ENCODE assay signal across 8 mouse cellular contexts in the genomic region with DNA sequence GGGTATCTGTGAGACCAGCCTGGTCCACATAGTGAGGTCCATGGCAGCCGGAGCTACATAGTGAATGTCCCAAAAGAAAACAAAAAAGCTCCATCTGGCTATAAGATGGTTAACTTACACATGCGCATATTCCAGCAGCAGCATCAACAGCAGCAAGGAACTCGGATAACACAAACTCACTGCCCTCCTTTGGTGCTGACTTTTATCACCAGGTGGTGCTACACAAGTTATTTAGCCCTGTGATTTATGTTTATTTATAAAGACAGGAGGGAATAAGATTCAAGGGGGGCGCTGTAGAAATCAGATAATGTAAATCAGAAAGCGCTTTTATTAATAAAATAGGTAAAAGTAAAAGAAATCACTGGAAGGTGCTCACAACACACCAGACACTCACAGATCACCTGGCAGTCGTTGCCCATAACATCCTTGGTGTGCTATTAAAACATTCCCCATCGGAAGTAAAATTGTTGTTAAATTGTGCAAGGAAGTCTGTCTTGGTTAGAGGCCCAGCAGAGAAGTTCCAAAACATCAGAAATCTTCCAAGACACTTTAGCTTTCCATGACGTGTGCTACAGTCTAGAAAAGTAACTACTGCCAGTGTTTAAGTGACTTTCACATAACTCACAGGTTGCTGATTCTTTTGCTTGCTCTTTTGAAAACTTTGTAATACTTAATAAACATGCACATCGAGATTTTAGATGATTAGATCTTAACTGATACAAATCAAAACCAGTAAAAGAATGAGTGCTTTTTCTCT. TPM values are rescaled to one million over a fixed set of nuclear protein-coding genes. Genes with fewer than 3 reads are reported as not detected.
DNase-seq lines count a peak whose midpoint lies in the region; ATAC-seq and TF ChIP-seq lines count a peak whose summit lies in the region.

No protein-coding gene starts in this region.

- H3K27me3 ChIP-seq in kidney, embryonic 15.5 days = no peaks in the 10 kb centered on the region
- H3K27me3 ChIP-seq in hindbrain, postnatal 0 days (ENCODE audit: insufficient read depth, low read length) = no peaks in the 10 kb centered on the region
- no peaks in the 10 kb centered on the region for H3K27me3 ChIP-seq in myocyte (ENCODE audit: control insufficient read depth, insufficient read depth, insufficient read length)

- H3K79me2 ChIP-seq in myocyte (ENCODE audit: control insufficient read depth, insufficient read depth) = peaks cover 65% of the 10 kb centered on the region

- no peak for DNase-seq in kidney, postnatal 14 days
- peak; percentile 34 for DNase-seq in brain, adult 2 months (ENCODE audit: low read depth, low spot score)
- peak; percentile 33 for DNase-seq in hindbrain, postnatal 0 days (ENCODE audit: low spot score)
- no peak for DNase-seq in thymus, postnatal 0 days (ENCODE audit: low spot score)
- DNase-seq in urinary bladder, postnatal 25 days (ENCODE audit: low spot score) = no peak
- DNase-seq in testis, postnatal 10 days (ENCODE audit: low spot score) = no peak

- peak; percentile 48 for TF ChIP-seq CTCF in hindbrain, postnatal 0 days (IDR thresholded peaks at IDR 0.05; ENCODE audit: low read depth)

- peak overlapping the region; percentile 87 for H3K4me3 ChIP-seq in kidney, embryonic 15.5 days (replicated peaks)
- H3K4me3 ChIP-seq in hindbrain, postnatal 0 days (ENCODE audit: low read length) = peak overlapping the region; percentile 85
- H3K4me3 ChIP-seq in myocyte = peak overlapping the region; percentile 99

- TF ChIP-seq POLR2A in myocyte (IDR thresholded peaks at IDR 0.05; ENCODE audit: insufficient read length, low read depth) = no peak

- WGBS in kidney, embryonic 15.5 days = 28% methylated on average over 9 of the region's 9 CpGs
- WGBS in hindbrain, postnatal 0 days = 29% methylated on average over 9 of the region's 9 CpGs

- no peak overlapping the region for H3K27ac ChIP-seq in kidney, embryonic 15.5 days
- H3K27ac ChIP-seq in hindbrain, postnatal 0 days = no peak overlapping the region

- no peak overlapping the region for H3ac ChIP-seq in myocyte (ENCODE audit: control insufficient read depth, insufficient read length)

- H3K4me2 ChIP-seq in kidney, embryonic 15.5 days = peak overlapping the region; percentile 63
- H3K4me2 ChIP-seq in hindbrain, postnatal 0 days (ENCODE audit: low read depth, low read length) = peak overlapping the region; percentile 90
- H3K4me2 ChIP-seq in myocyte (ENCODE audit: low read depth) = peak overlapping the region; percentile 87

- H3K4me1 ChIP-seq in kidney, embryonic 15.5 days = peaks cover 36% of the 10 kb centered on the region
- peaks cover 7% of the 10 kb centered on the region; the same call in 1 of the 2 replicates for H3K4me1 ChIP-seq in hindbrain, postnatal 0 days (ENCODE audit: insufficient read depth, low read length)

- H3K36me3 ChIP-seq in kidney, embryonic 15.5 days = peaks cover 11% of the 10 kb centered on the region; the same call in 1 of the 2 replicates
- no peaks in the 10 kb centered on the region for H3K36me3 ChIP-seq in hindbrain, postnatal 0 days (ENCODE audit: insufficient read depth, low read length)
- H3K36me3 ChIP-seq in myocyte (ENCODE audit: control insufficient read depth, insufficient read depth) = peaks cover 7% of the 10 kb centered on the region

- peak overlapping the region; percentile 84 for H3K9ac ChIP-seq in kidney, embryonic 15.5 days
- H3K9ac ChIP-seq in hindbrain, postnatal 0 days (replicated peaks; ENCODE audit: low read length) = 0 out of 2 replicates have a peak overlapping the region, but pooled peaks have one; percentile 88

- ATAC-seq in kidney, embryonic 15.5 days (replicated peaks; ENCODE audit: low FRiP score) = no peak
- ATAC-seq in hindbrain, postnatal 0 days = no peak

- H3K9me3 ChIP-seq in kidney, embryonic 15.5 days (replicated peaks) = no peaks in the 10 kb centered on the region
- no peaks in the 10 kb centered on the region for H3K9me3 ChIP-seq in hindbrain, postnatal 0 days (ENCODE audit: low read length)

TF ChIP-seq in myocyte, 11 proteins besides CTCF, POLR2A, EP300 and RAD21:
- TF ChIP-seq POLR2AphosphoS2 (IDR thresholded peaks at IDR 0.05; ENCODE audit: insufficient read length, low read depth) (no peak), CEBPB (IDR thresholded peaks at IDR 0.05; ENCODE audit: insufficient read depth, poor library complexity, severe bottlenecking) (no peak), MYOG (IDR thresholded peaks at IDR 0.05; ENCODE audit: control insufficient read depth in 1 of 3, insufficient read depth in 1 of 3, insufficient read length in 2 of 3, low read depth in 2 of 3) (no peak), REST (IDR thresholded peaks at IDR 0.05; ENCODE audit: insufficient read depth, insufficient read length) (no peak), E2F4 (IDR thresholded peaks at IDR 0.05; ENCODE audit: insufficient read depth) (no peak), TCF3 (IDR thresholded peaks at IDR 0.05; ENCODE audit: insufficient read length, low read depth) (no peak), MAX (IDR thresholded peaks at IDR 0.05; ENCODE audit: low read depth) (no peak), TCF12 (IDR thresholded peaks at IDR 0.05; ENCODE audit: insufficient read depth, poor library complexity, severe bottlenecking) (no peak), MYOD1 (IDR thresholded peaks at IDR 0.05; ENCODE audit: control insufficient read depth in 1 of 3, insufficient read length in 2 of 3, low read depth in 2 of 3) (no peak), USF1 (IDR thresholded peaks at IDR 0.05; ENCODE audit: low read depth) (no peak), SRF (IDR thresholded peaks at IDR 0.05; ENCODE audit: control insufficient read depth, insufficient read length, low read depth) (no peak)
TF ChIP-seq in myocyte: peak in this region for 0.

RNA-seq across cellular contexts. Expression of a gene that starts 1.4 kb away (rescaled TPM):
- 319 and 327 TPM in 2 replicates for polyA plus RNA-seq in kidney, embryonic 15.5 days (2015; fragmentation: Nextera tagmentation; extraction: Ambion mirVana)
- total RNA-seq in hindbrain, postnatal 0 days (2014; rRNA removed) = 7.2 and 8.3 TPM in 2 replicates
- 145 and 146 TPM in 2 replicates for polyA plus RNA-seq in hindbrain, postnatal 0 days (2015; fragmentation: Nextera tagmentation; extraction: Ambion mirVana)
- polyA plus RNA-seq in myocyte (2012; fragmentation: generic; extraction: Trizol) = 363 TPM
- polyA plus RNA-seq in thymus, postnatal 0 days (2015; fragmentation: Nextera tagmentation; extraction: Ambion mirVana) = 230 and 278 TPM in 2 replicates

RNA-seq across cellular contexts. Expression of a gene that starts 1.5 kb away (rescaled TPM):
- polyA plus RNA-seq in kidney, embryonic 15.5 days (2015; fragmentation: Nextera tagmentation; extraction: Ambion mirVana) = 79.3 and 91.9 TPM in 2 replicates
- total RNA-seq in hindbrain, postnatal 0 days (2014; rRNA removed) = 3.8 and 4.9 TPM in 2 replicates
- polyA plus RNA-seq in hindbrain, postnatal 0 days (2015; fragmentation: Nextera tagmentation; extraction: Ambion mirVana) = 27.8 and 34.0 TPM in 2 replicates
- 41.8 TPM for polyA plus RNA-seq in myocyte (2012; fragmentation: generic; extraction: Trizol)
- 59.5 and 63.8 TPM in 2 replicates for polyA plus RNA-seq in thymus, postnatal 0 days (2015; fragmentation: Nextera tagmentation; extraction: Ambion mirVana)

RNA-seq across cellular contexts. Expression of a gene that starts 29.0 kb away (rescaled TPM):
- 8.9 and 9.9 TPM in 2 replicates for polyA plus RNA-seq in kidney, embryonic 15.5 days (2015; fragmentation: Nextera tagmentation; extraction: Ambion mirVana)
- 5.6 and 6.1 TPM in 2 replicates for total RNA-seq in hindbrain, postnatal 0 days (2014; rRNA removed)
- 4.9 and 6.8 TPM in 2 replicates for polyA plus RNA-seq in hindbrain, postnatal 0 days (2015; fragmentation: Nextera tagmentation; extraction: Ambion mirVana)
- 1.9 TPM for polyA plus RNA-seq in myocyte (2012; fragmentation: generic; extraction: Trizol)
- polyA plus RNA-seq in thymus, postnatal 0 days (2015; fragmentation: Nextera tagmentation; extraction: Ambion mirVana) = 9.8 and 10.1 TPM in 2 replicates

Comparison
In these comparisons a context has a peak if more than half of its experiments do, and no peak if none do; other contexts are left out.
1. DNase-seq: peak in brain, adult 2 months (single experiment) and hindbrain, postnatal 0 days (single experiment); none in kidney, postnatal 14 days (single experiment), thymus, postnatal 0 days (single experiment), urinary bladder, postnatal 25 days (single experiment) and testis, postnatal 10 days (single experiment).
2. Peak in every context shown above with its lines, with median percentiles within 50 percentile points of each other: H3K4me2 ChIP-seq and H3K4me3 ChIP-seq.